In genomic region chr3:145913263-145913662, GRCm38 (mm10) we compare ENCODE assay signal across 25 mouse cellular contexts. TPM values are rescaled to one million over a fixed set of nuclear protein-coding genes. Genes with fewer than 3 reads are reported as not detected.
DNase-seq lines count a peak whose midpoint lies in the region; ATAC-seq and TF ChIP-seq lines count a peak whose summit lies in the region.
"Had no signal": no experiment of that assay in that cellular context is flagged by ENCODE, and none has a peak within 500 bp of the region (broad histone marks: within the 10 kb centered on the region; RNA-seq: fewer than 3 reads in every experiment).

No protein-coding gene starts in this region.

- no peak overlapping the region for H3K27ac ChIP-seq in intestine, postnatal 0 days (ENCODE audit: low read depth, low read length)
- no peak overlapping the region for H3K27ac ChIP-seq in intestine, embryonic 15.5 days
- no peak overlapping the region for H3K27ac ChIP-seq in layer of hippocampus, adult 2 months
- H3K27ac ChIP-seq: embryonic facial prominence, embryonic 15.5 days; forebrain, embryonic 10.5 days; gastrocnemius, adult 2 months had no signal

- H3K4me1 ChIP-seq in intestine, postnatal 0 days (replicated peaks; ENCODE audit: control insufficient read depth, insufficient read depth, low read length), result no peaks in the 10 kb centered on the region
- no peaks in the 10 kb centered on the region for H3K4me1 ChIP-seq in intestine, embryonic 15.5 days (replicated peaks)
- H3K4me1 ChIP-seq: embryonic facial prominence, embryonic 15.5 days; forebrain, embryonic 10.5 days had no signal

- H3K36me3 ChIP-seq in intestine, postnatal 0 days (ENCODE audit: control insufficient read depth, insufficient read depth), result no peaks in the 10 kb centered on the region
- H3K36me3 ChIP-seq in intestine, embryonic 15.5 days, result no peaks in the 10 kb centered on the region
- H3K36me3 ChIP-seq: embryonic facial prominence, embryonic 15.5 days; forebrain, embryonic 10.5 days; heart, embryonic 12.5 days had no signal

- H3K9me3 ChIP-seq in intestine, postnatal 0 days (ENCODE audit: control insufficient read depth), result no peaks in the 10 kb centered on the region
- H3K9me3 ChIP-seq in intestine, embryonic 15.5 days, result no peaks in the 10 kb centered on the region
- H3K9me3 ChIP-seq: embryonic facial prominence, embryonic 15.5 days; forebrain, embryonic 10.5 days; heart, embryonic 12.5 days had no signal

- DNase-seq in adrenal gland, adult 2 months, result peak; percentile 56
- no peak for DNase-seq in adrenal gland, adult 8-10 months
- DNase-seq in R1 (ENCODE audit: low read depth, low spot score), result peak; percentile 28
- no peak for DNase-seq in layer of hippocampus, adult 2 months (ENCODE audit: low spot score in 2 of 2)
- DNase-seq in heart, postnatal 10 days, result no peak
- DNase-seq: B cell, adult 2 months; cerebellum, adult 11 months; cerebellum, adult 8-10 months; cerebellum, postnatal 14 days; embryo, embryonic 11 days; gastrocnemius, adult 2 months; gastrocnemius, postnatal 25 days; heart, postnatal 36 days; kidney, adult 18-20 months had no signal

- whole genome bisulfite sequencing in intestine, postnatal 0 days, result 77% methylated on average over 6 of the region's 6 CpGs
- 74% methylated on average over 6 of the region's 6 CpGs for WGBS in intestine, embryonic 15.5 days

- H3K9ac ChIP-seq in intestine, postnatal 0 days (ENCODE audit: low read depth, low read length), result no peak overlapping the region
- H3K9ac ChIP-seq in intestine, embryonic 15.5 days, result no peak overlapping the region
- H3K9ac ChIP-seq: embryonic facial prominence, embryonic 15.5 days; heart, embryonic 12.5 days had no signal

- H3K4me2 ChIP-seq in intestine, postnatal 0 days (replicated peaks; ENCODE audit: low read depth), result no peak overlapping the region
- H3K4me2 ChIP-seq in intestine, embryonic 15.5 days (replicated peaks), result no peak overlapping the region
- H3K4me2 ChIP-seq: embryonic facial prominence, embryonic 15.5 days; heart, embryonic 12.5 days had no signal

- no peak overlapping the region for H3K4me3 ChIP-seq in intestine, postnatal 0 days (ENCODE audit: low read depth, low read length)
- H3K4me3 ChIP-seq in intestine, embryonic 15.5 days (replicated peaks), result no peak overlapping the region
- no peak overlapping the region for H3K4me3 ChIP-seq in layer of hippocampus, adult 2 months
- H3K4me3 ChIP-seq: embryonic facial prominence, embryonic 15.5 days; erythroblast, embryonic 14.5 days; forebrain, embryonic 10.5 days; gastrocnemius, adult 2 months; heart, embryonic 12.5 days had no signal

- intact Hi-C loops in heart, postnatal 10 days (cut with DNase I), result no loop called here

- no peak for TF ChIP-seq CTCF in intestine, postnatal 0 days (IDR thresholded peaks at IDR 0.05; ENCODE audit: low read depth)
- no peak for TF ChIP-seq CTCF in layer of hippocampus, adult 2 months (conservative IDR thresholded peaks at IDR 0.05)

- ATAC-seq in intestine, postnatal 0 days, result 0 out of 2 replicates have a peak, but pooled peaks have one; percentile 31
- no peak for ATAC-seq in intestine, embryonic 15.5 days
- ATAC-seq: CD4-positive, CD25-positive, alpha-beta regulatory T cell, adult 4 months; forebrain, embryonic 14.5 days; hindbrain, embryonic 16.5 days; inflammation-experienced regulatory T-cells, adult 6 months; Patski had no signal

- no peaks in the 10 kb centered on the region for H3K27me3 ChIP-seq in intestine, postnatal 0 days (replicated peaks; ENCODE audit: control insufficient read depth, insufficient read depth, low read length)
- H3K27me3 ChIP-seq in intestine, embryonic 15.5 days (replicated peaks), result no peaks in the 10 kb centered on the region
- H3K27me3 ChIP-seq: embryonic facial prominence, embryonic 15.5 days; heart, embryonic 12.5 days; Patski had no signal

RNA-seq across cellular contexts. Expression of gene Bcl10, which starts 9.3 kb away (rescaled TPM):
- 10 to 100 TPM; 20.7 to 23.9 TPM for total RNA-seq in adrenal gland, adult 2 months (2021)
- polyA plus RNA-seq in adrenal gland, adult 2 months (2012; rRNA removed), result 3.6 and 4.1 TPM in 2 replicates
- total RNA-seq in adrenal gland, adult 8-10 months (2022), result 10 to 100 TPM; 21.8 to 25.1 (median 23.4) TPM
- 39.1 and 40.3 TPM in 2 replicates for polyA plus RNA-seq in intestine, postnatal 0 days (2015; fragmentation: Nextera tagmentation; extraction: Ambion mirVana)
- 48.6 and 51.1 TPM in 2 replicates for polyA plus RNA-seq in intestine, embryonic 15.5 days (2015; fragmentation: Nextera tagmentation; extraction: Ambion mirVana)
- 10 to 100 TPM; 11.1 to 12.7 TPM for total RNA-seq in layer of hippocampus, adult 2 months (2021)
- 10 to 100 TPM; 23.8 to 25.8 TPM for total RNA-seq in heart, postnatal 10 days (2021)

RNA-seq across cellular contexts. Expression of gene 2410004B18Rik, which starts 24.6 kb away (rescaled TPM):
- total RNA-seq in adrenal gland, adult 2 months (2021), result 10 to 100 TPM; 22.0 to 23.1 TPM
- 8.7 and 9.2 TPM in 2 replicates for polyA plus RNA-seq in adrenal gland, adult 2 months (2012; rRNA removed)
- 10 to 100 TPM; 17.4 to 25.4 (median 22.4) TPM for total RNA-seq in adrenal gland, adult 8-10 months (2022)
- polyA plus RNA-seq in intestine, postnatal 0 days (2015; fragmentation: Nextera tagmentation; extraction: Ambion mirVana), result 38.7 and 38.9 TPM in 2 replicates
- polyA plus RNA-seq in intestine, embryonic 15.5 days (2015; fragmentation: Nextera tagmentation; extraction: Ambion mirVana), result 48.9 and 55.7 TPM in 2 replicates
- 10 to 100 TPM; 36.7 to 40.6 TPM for total RNA-seq in layer of hippocampus, adult 2 months (2021)
- 10 to 100 TPM; 22.6 to 23.1 TPM for total RNA-seq in heart, postnatal 10 days (2021)

Comparison
In these comparisons a context has a peak if more than half of its experiments do, and no peak if none do; other contexts are left out.
1. DNase-seq: peak in adrenal gland, adult 2 months (single experiment) and R1 (single experiment); none in adrenal gland, adult 8-10 months (single experiment), layer of hippocampus, adult 2 months (0 of 2) and heart, postnatal 10 days (0 of 2).